Mouse (Mus musculus) midbrain, embryonic 14.5 days (tissue): ENCODE measurements around the gene Rnf8. TPM values are rescaled to one million over a fixed set of nuclear protein-coding genes. Genes with fewer than 3 reads are reported as not detected.
"Not testable (repeated sequence)": the region's sequence is repeated elsewhere in the genome, so short reads cannot be mapped to it uniquely, and the experiment has no call there.

Experiments used
- ATAC-seq: fragments of 200-750 bp; cut with Nextera tagmentation; 2 replicates; pipeline ENCODE4 v1.8.0; 2017; ENCODE audit warnings: moderate number of reproducible peaks, moderate library complexity; ENCODE audit not compliant: low FRiP score, low TSS enrichment
- DNase-seq: peaks from one replicate; pipeline ENCODE4 v3.0.0-alpha.2; 2015
- H3K27ac ChIP-seq: fragments of 300-500 bp; sonication (generic); replicated peaks from 2 replicates; pipeline ENCODE4 v1.5.1; 2014; ENCODE audit warnings: mild to moderate bottlenecking, low read depth, low read length, moderate library complexity
- H3K27me3 ChIP-seq: fragments of 300-500 bp; sonication (generic); 2 replicates; pipeline ENCODE4 v1.6.1; 2014; ENCODE audit warnings: low read length, control low read depth, mixed read lengths; ENCODE audit not compliant: control insufficient read depth, insufficient read depth
- H3K36me3 ChIP-seq: fragments of 300-500 bp; sonication (generic); 2 replicates; pipeline ENCODE4 v1.6.1; 2014; ENCODE audit warnings: low read length, control low read depth; ENCODE audit not compliant: control insufficient read depth, insufficient read depth
- H3K4me1 ChIP-seq: fragments of 300-500 bp; sonication (generic); 2 replicates; pipeline ENCODE4 v1.6.1; 2014; ENCODE audit warnings: mild to moderate bottlenecking, antibody characterized with exemption, low read length, control low read depth; ENCODE audit not compliant: control insufficient read depth, insufficient read depth
- H3K4me2 ChIP-seq: fragments of 300-500 bp; sonication (generic); 2 replicates; pipeline ENCODE4 v1.6.1; 2014; ENCODE audit warnings: mild to moderate bottlenecking, low read length, moderate library complexity
- H3K4me3 ChIP-seq: fragments of 300-500 bp; sonication (generic); replicated peaks from 2 replicates; pipeline ENCODE4 v1.5.1; 2014; ENCODE audit warnings: low read depth, low read length
- H3K9ac ChIP-seq: fragments of 300-500 bp; sonication (generic); replicated peaks from 2 replicates; pipeline ENCODE4 v1.6.1; 2014; ENCODE audit warnings: mild to moderate bottlenecking, low read length, moderate library complexity
- H3K9me3 ChIP-seq: fragments of 300-500 bp; sonication (generic); 2 replicates; pipeline ENCODE4 v1.6.1; 2016; ENCODE audit warnings: low read length, control low read depth, mixed read lengths; ENCODE audit not compliant: control insufficient read depth
- WGBS: fragments of 180-500 bp; shearing (Covaris S2); extraction: QIAGEN DNeasy Blood & Tissue Kit; methylation state at CpG from one replicate; pipeline ENCODE4 v1.1.7; 2014; 5-methylcytosine and 5-hydroxymethylcytosine counted together
- polyA plus RNA-seq: library from polyadenylated mRNA; unstranded; fragments of >200 nt; fragmentation: Nextera tagmentation; extraction: Ambion mirVana; gene quantifications from 2 replicates; pipeline ENCODE4 v1.2.1, GENCODE M21; 2014

The Rnf8 gene
- polyA plus RNA-seq, 1 experiment from 2014 or later = 86.8 TPM

GRCm38 (mm10) chr17:29603283-29603682 lies 11.3 kb upstream of the Rnf8 start:
- no peak overlapping the region for H3K27ac ChIP-seq
- no peaks in the 10 kb centered on the region for H3K9me3 ChIP-seq
- H3K4me1 ChIP-seq = no peaks in the 10 kb centered on the region
- ATAC-seq (no peak), DNase-seq (peak; percentile 92)
- H3K9ac ChIP-seq = no peak overlapping the region
- peaks cover 54% of the 10 kb centered on the region for H3K36me3 ChIP-seq
- H3K4me2 ChIP-seq = no peak overlapping the region
- WGBS = 24% methylated on average over 6 of the region's 6 CpGs
- H3K27me3 ChIP-seq = no peaks in the 10 kb centered on the region
- no peak overlapping the region for H3K4me3 ChIP-seq

DNA sequence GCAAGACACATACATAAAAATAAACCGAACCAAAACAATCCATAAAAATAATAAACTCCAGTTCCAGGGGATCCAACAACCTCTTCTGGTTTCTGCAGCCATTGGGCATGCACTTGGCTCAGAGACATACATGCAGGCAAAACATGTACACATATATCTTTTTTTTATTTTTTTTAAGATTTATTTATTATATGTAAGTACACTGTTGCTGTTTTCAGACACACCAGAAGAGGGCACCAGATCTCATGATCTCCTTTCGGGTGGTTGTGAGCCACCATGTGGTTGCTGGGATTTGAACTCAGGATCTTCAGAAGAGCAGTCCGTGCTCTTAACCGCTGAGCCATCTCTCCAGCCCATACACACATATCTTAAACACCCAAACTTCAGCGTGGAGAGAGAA lies 1.1 kb upstream of the Rnf8 start:
- not testable (repeated sequence) for H3K9me3 ChIP-seq, H3K4me3 ChIP-seq, ATAC-seq, H3K9ac ChIP-seq, H3K27me3 ChIP-seq, H3K36me3 ChIP-seq, H3K4me2 ChIP-seq, DNase-seq, H3K27ac ChIP-seq
- 89% methylated on average over 5 of the region's 5 CpGs for WGBS
- peaks cover 28% of the 10 kb centered on the region; the same call in 1 of the 2 replicates for H3K4me1 ChIP-seq

GRCm38 (mm10) chr17:29615024-29615551 lies 498 bp downstream of the Rnf8 start:
- Histone ChIP-seq H3K27me3 (no peaks in the 10 kb centered on the region), H3K9me3 (no peaks in the 10 kb centered on the region), H3K9ac (peak overlapping the region; percentile 97), H3K4me3 (peak overlapping the region; percentile 99), H3K4me2 (peak overlapping the region; percentile 89), H3K27ac (peak overlapping the region; percentile 90), H3K36me3 (peaks cover 16% of the 10 kb centered on the region), H3K4me1 (peaks cover 28% of the 10 kb centered on the region; the same call in 1 of the 2 replicates)
- ATAC-seq = peak; percentile 59; the same call in 1 of the 2 replicates
- WGBS = under 1% methylated on average over 43 of the region's 43 CpGs
- DNase-seq = no peak

GRCm38 (mm10) chr17:29615616-29616015 lies 1.0 kb downstream of the Rnf8 start:
- Histone ChIP-seq H3K9me3 (no peaks in the 10 kb centered on the region), H3K9ac (peak overlapping the region; percentile 97), H3K36me3 (peaks cover 17% of the 10 kb centered on the region), H3K27ac (no peak overlapping the region), H3K4me3 (peak overlapping the region; percentile 99), H3K27me3 (no peaks in the 10 kb centered on the region), H3K4me1 (peaks cover 28% of the 10 kb centered on the region; the same call in 1 of the 2 replicates), H3K4me2 (peak overlapping the region; percentile 89)
- peak; percentile 32 for DNase-seq
- ATAC-seq = no peak
- WGBS = 10% methylated on average over 4 of the region's 4 CpGs

DNA sequence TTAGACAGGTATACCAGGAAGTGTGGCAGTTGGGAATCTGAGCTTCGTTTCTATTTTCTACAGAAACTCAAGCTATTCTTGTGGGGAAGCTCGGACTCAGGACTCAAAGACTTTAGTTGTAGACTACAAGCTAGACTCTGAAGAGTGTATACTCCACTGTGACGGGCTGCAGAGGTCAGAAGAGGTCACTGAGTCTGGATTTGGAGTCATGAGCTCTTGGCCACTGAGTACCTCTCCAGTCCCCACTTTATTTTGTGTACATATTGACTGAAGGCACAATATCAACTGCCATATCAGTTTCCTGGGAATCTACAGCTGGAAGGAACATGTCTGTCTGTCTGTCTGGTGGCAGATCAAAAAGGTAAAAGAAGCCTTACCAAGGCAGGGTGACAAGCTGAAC lies 4.6 kb downstream of the Rnf8 start:
- WGBS = 90% methylated on average over 3 of the region's 3 CpGs
- H3K9me3 ChIP-seq = no peaks in the 10 kb centered on the region
- H3K36me3 ChIP-seq = peaks cover 47% of the 10 kb centered on the region
- no peak overlapping the region for H3K4me3 ChIP-seq
- peaks cover 25% of the 10 kb centered on the region; the same call in 1 of the 2 replicates for H3K4me1 ChIP-seq
- H3K9ac ChIP-seq = no peak overlapping the region
- no peak overlapping the region for H3K4me2 ChIP-seq
- no peaks in the 10 kb centered on the region for H3K27me3 ChIP-seq
- ATAC-seq = no peak
- no peak for DNase-seq
- no peak overlapping the region for H3K27ac ChIP-seq

GRCm38 (mm10) chr17:29623488-29623887 lies 8.9 kb downstream of the Rnf8 start:
- no peaks in the 10 kb centered on the region for H3K9me3 ChIP-seq
- no peak for ATAC-seq
- no peak overlapping the region for H3K4me3 ChIP-seq
- no peak overlapping the region for H3K9ac ChIP-seq
- no peaks in the 10 kb centered on the region for H3K4me1 ChIP-seq
- H3K27ac ChIP-seq = no peak overlapping the region
- no peak overlapping the region for H3K4me2 ChIP-seq
- DNase-seq = no peak
- no peaks in the 10 kb centered on the region for H3K27me3 ChIP-seq
- WGBS = 95% methylated on average over 8 of the region's 8 CpGs
- peaks cover 83% of the 10 kb centered on the region for H3K36me3 ChIP-seq

DNA sequence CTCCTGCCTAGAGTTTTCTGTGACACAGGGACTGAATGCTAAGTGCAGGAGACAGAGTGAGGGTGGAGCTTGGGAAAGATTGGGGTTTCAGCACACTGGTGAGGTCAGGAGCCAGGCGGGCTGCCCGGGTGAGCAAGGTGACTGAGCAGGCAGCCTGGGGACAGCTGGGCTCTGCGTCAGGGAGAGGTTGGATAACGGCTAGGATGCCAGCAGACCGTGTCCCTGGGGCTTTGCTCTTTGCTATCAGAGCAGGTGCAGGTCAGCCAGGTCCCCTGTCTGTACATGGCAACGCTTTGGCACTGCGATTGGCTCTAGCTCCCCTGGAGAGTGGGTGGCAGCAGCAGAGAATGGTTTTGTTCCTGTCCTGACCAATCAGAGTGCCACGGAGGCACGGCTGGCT lies 12.7 kb downstream of the Rnf8 start:
- peaks cover 86% of the 10 kb centered on the region for H3K36me3 ChIP-seq
- H3K4me1 ChIP-seq = no peaks in the 10 kb centered on the region
- DNase-seq = no peak
- H3K27me3 ChIP-seq = no peaks in the 10 kb centered on the region
- no peak overlapping the region for H3K4me2 ChIP-seq
- WGBS = 89% methylated on average over 9 of the region's 9 CpGs
- no peaks in the 10 kb centered on the region for H3K9me3 ChIP-seq
- no peak for ATAC-seq
- H3K4me3 ChIP-seq = no peak overlapping the region
- H3K27ac ChIP-seq = no peak overlapping the region
- H3K9ac ChIP-seq = no peak overlapping the region

- no peak overlapping the region for H3K4me2 ChIP-seq
- no peak for DNase-seq
- no peak overlapping the region for H3K27ac ChIP-seq
- no peaks in the 10 kb centered on the region for H3K9me3 ChIP-seq
- no peaks in the 10 kb centered on the region for H3K27me3 ChIP-seq
- WGBS = 87% methylated on average over 5 of the region's 5 CpGs
- no peaks in the 10 kb centered on the region for H3K4me1 ChIP-seq
- peaks cover 86% of the 10 kb centered on the region for H3K36me3 ChIP-seq
- no peak overlapping the region for H3K9ac ChIP-seq
- no peak for ATAC-seq
- H3K4me3 ChIP-seq = no peak overlapping the region
Measured at GRCm38 (mm10) chr17:29628946-29629345, 14.4 kb downstream of the Rnf8 start.

GRCm38 (mm10) chr17:29629620-29630019 lies 15.0 kb downstream of the Rnf8 start:
- Histone ChIP-seq H3K27me3 (no peaks in the 10 kb centered on the region), H3K36me3 (peaks cover 86% of the 10 kb centered on the region)
- 91% methylated on average over 5 of the region's 5 CpGs for WGBS

More at GRCm38 (mm10) chr17:29629620-29630019, 15.0 kb downstream of the Rnf8 start:
- H3K9ac ChIP-seq = no peak overlapping the region
- no peak overlapping the region for H3K4me3 ChIP-seq
- H3K4me2 ChIP-seq = no peak overlapping the region
- H3K9me3 ChIP-seq = no peaks in the 10 kb centered on the region
- no peak for ATAC-seq
- no peak for DNase-seq
- H3K4me1 ChIP-seq = no peaks in the 10 kb centered on the region
- H3K27ac ChIP-seq = no peak overlapping the region
